Mouse (Mus musculus) myocyte (in vitro differentiated cells): ENCODE results near the gene Ghdc.

Experiments used
- CEBPB ChIP-seq: IDR thresholded peaks from 2 replicates; pipeline ENCODE4 v1.6.1; 2011; ENCODE audit warnings: mild to moderate bottlenecking, moderate library complexity; ENCODE audit not compliant: poor library complexity, insufficient read depth, severe bottlenecking
- MAX ChIP-seq: IDR thresholded peaks from one replicate; pipeline ENCODE4 v1.6.1; 2011; ENCODE audit warnings: low read depth, mild to moderate bottlenecking, control low read depth
- MYOD1 ChIP-seq, 3 experiments: IDR thresholded peaks; one replicate each; pipeline ENCODE4 v1.6.1; 2011; ENCODE audit warnings: control low read depth in 2 of 3, low read depth in 2 of 3, mild to moderate bottlenecking in 2 of 3, moderate library complexity in 1 of 3; ENCODE audit not compliant: insufficient read length in 2 of 3, control insufficient read depth in 1 of 3
- MYOG ChIP-seq, 3 experiments: IDR thresholded peaks; one replicate each; pipeline ENCODE4 v1.6.1; 2011; ENCODE audit warnings: control low read depth in 2 of 3, low read depth in 2 of 3, mild to moderate bottlenecking in 2 of 3; ENCODE audit not compliant: insufficient read length in 2 of 3, control insufficient read depth in 1 of 3, insufficient read depth in 1 of 3
- POLR2A ChIP-seq: IDR thresholded peaks from one replicate; pipeline ENCODE4 v1.6.1; 2011; ENCODE audit warnings: low read depth, mild to moderate bottlenecking, control low read depth, moderate library complexity; ENCODE audit not compliant: insufficient read length
- POLR2AphosphoS2 ChIP-seq: IDR thresholded peaks from one replicate; pipeline ENCODE4 v1.6.1; 2011; ENCODE audit warnings: low read depth, control low read depth; ENCODE audit not compliant: insufficient read length
- REST ChIP-seq: IDR thresholded peaks from one replicate; pipeline ENCODE4 v1.6.1; 2011; ENCODE audit warnings: mild to moderate bottlenecking, control low read depth, moderate library complexity; ENCODE audit not compliant: insufficient read depth, insufficient read length
- SRF ChIP-seq: IDR thresholded peaks from one replicate; pipeline ENCODE4 v1.6.1; 2011; ENCODE audit warnings: low read depth; ENCODE audit not compliant: control insufficient read depth, insufficient read length
- TCF12 ChIP-seq: IDR thresholded peaks from one replicate; pipeline ENCODE4 v1.6.1; 2011; ENCODE audit warnings: mild to moderate bottlenecking, control low read depth; ENCODE audit not compliant: poor library complexity, insufficient read depth, severe bottlenecking
- TCF3 ChIP-seq: IDR thresholded peaks from one replicate; pipeline ENCODE4 v1.6.1; 2011; ENCODE audit warnings: low read depth, control low read depth; ENCODE audit not compliant: insufficient read length
- USF1 ChIP-seq: IDR thresholded peaks from one replicate; pipeline ENCODE4 v1.6.1; 2011; ENCODE audit warnings: low read depth, mild to moderate bottlenecking, control low read depth, moderate library complexity

DNA sequence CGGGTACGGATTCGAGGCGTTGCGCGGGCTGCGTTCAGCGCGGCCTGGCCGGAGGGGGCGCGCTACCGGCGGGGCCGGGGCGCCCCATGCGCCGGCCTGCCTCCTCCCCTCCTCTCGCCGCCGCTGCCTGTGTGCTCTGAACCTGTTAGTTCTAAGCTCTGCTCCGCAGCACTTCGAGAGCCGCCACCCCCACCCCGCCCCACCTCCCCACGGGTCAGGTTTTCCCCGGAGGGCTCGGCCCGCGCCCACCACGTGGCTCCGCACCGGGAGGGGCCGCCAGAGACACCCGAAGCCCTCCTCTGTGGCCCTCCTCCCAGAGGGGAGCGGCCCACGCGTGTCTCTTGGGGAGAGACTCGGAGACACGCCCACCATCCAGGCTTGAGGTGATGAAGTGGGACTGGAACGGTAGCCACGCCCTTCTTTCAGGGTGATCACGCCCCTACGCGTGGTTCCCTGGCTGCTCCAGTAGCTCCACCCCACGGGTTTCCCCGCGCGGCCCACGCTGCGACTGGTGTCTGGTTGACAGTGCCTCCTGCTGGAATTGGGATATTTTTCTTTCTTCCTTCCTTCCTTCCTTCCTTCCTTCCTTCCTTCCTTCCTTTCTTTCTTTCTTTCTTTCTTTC is 11.0 kb downstream of the Ghdc start, which contains the start of gene Kcnh4:
- no peak for TF ChIP-seq POLR2A
- TF ChIP-seq MAX = no peak
- TF ChIP-seq USF1 = no peak
- no peak for TF ChIP-seq CEBPB
- no peak for TF ChIP-seq MYOG (IDR thresholded peaks at IDR 0.05; ENCODE audit: control insufficient read depth in 1 of 3, insufficient read depth in 1 of 3, insufficient read length in 2 of 3, low read depth in 2 of 3)
- no peak for TF ChIP-seq TCF12
- TF ChIP-seq POLR2AphosphoS2 = no peak
- no peak for TF ChIP-seq SRF
- TF ChIP-seq MYOD1 (IDR thresholded peaks at IDR 0.05; ENCODE audit: control insufficient read depth in 1 of 3, insufficient read length in 2 of 3, low read depth in 2 of 3) = no peak
- no peak for TF ChIP-seq TCF3
- no peak for TF ChIP-seq REST
